Mouse (Mus musculus) kidney, adult 11 months (tissue): ENCODE data around the gene Dgki.
A peak's percentile ranks its signal among the peaks of the same experiment; 100 is the strongest.

ENCODE experiments used
- DNase-seq: peaks from one replicate; pipeline ENCODE4 v3.0.0; 2022

The Dgki gene

GRCm38 (mm10) chr6:36994329-36994728, 305.7 kb downstream of the Dgki start:
- no peak for DNase-seq

GRCm38 (mm10) chr6:36990186-36990585, 309.8 kb downstream of the Dgki start:
- no peak for DNase-seq

DNA sequence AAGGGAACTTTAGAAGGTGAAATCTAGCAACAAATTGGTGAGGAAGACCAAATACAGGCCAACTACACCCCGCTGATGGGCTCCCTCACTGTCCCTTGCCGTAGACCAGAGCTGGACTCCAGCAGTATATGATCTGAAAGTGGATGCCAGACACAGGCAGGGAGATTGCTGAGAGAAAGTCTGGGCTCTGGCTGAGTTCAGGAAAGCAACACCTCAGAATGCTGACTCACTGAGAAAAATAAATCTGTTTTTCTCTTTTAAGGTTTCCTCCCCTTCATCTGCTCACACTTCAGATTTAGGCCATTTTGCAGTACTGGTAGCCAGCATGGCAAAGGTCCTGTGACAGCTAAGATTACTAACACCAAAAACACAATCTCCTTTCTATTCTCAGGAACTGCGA, 311.2 kb downstream of the Dgki start:
- no peak for DNase-seq

DNA sequence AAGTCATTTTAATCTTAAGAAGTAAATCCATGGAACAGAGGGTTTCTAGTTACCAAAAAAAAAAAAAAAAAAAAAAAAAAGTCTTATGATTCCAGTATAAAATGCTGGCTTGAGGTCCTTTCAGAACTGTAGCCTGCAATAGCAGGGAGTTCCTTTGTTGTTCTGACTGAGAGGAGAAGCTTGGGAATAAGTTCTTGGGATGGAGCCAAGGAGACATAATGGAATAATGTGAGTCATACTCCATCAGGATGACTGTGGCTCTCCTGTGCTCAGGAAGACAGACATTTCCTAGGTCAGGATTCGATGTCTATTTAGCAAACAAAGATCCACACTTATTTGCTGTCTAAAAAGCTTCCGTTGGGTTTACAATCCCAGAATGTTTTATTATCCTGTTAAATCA, 318.3 kb downstream of the Dgki start:
- no peak for DNase-seq

DNA sequence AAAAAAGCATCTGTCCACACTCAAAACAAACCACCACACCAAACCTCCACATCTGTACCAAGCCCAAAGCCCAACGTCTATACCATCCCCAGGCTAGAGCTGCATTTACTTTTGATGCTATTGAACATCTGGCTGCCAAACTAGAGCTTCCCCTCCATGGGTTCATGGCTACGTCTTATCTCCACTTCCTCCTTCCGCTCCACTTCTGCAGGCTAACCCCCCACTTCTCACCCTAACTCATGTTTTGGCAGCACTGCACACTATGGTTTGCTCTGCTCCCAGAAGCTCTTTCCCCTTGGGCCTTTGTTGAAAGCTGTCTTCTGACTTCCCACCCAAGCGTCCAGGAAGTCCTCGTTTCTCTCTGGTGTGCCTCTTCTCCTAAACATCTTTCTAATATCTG, 319.5 kb downstream of the Dgki start:
- DNase-seq, result no peak

- no peak for DNase-seq
Measured at GRCm38 (mm10) chr6:36978176-36978575, 321.8 kb downstream of the Dgki start.

DNA sequence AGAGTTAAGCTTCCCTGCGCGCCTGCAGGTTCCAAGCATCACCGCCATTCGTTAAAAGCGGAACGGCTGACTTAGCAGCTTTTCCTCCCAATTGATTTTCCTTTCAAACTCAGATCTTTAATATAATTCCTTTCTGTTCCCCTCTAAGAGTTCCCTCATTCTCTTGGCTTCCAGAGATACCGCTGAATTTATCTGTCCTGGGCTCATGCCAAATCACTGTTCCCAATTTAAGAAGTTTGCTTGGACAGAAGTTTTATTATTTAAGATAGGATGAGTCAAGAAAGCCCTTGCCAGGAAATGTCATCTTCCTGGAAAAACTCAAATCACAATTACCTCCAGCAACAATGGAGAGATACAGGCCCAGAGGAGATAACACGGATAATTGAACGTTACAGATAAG, 326.9 kb downstream of the Dgki start:
- DNase-seq, result no peak

GRCm38 (mm10) chr6:36972494-36972893, 327.5 kb downstream of the Dgki start:
- DNase-seq, result no peak

DNA sequence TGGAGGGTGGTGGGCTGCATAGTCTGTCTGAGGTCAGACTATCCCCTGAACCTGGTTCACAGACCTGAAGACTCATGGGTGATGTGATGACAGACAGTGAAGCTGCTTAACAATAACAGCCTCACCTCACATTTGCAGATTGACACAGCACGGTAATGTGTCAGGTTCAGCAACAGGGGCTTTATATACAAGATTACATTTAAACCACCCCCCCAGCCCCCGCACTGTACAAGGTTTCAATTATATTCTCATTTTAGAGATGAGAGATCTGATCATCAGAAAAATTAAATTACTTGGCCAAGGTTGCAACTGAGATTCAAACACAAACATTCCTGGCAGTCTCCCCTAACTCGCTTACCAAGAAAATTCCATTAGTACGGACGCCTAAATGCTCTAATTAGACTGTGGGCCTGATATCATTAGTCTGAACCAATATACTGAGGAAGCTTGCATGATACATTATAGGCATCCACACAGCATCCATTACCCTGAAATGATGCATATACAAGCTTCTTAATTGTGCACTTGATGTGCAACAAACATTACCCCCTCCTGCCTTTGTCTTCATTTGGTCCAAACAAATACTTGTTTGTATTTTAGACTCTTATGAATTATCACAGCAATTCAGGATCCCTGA, 330.6 kb downstream of the Dgki start:
- DNase-seq, result no peak

- peak; percentile 29 for DNase-seq
Measured at GRCm38 (mm10) chr6:36960658-36961057, 339.3 kb downstream of the Dgki start.

DNA sequence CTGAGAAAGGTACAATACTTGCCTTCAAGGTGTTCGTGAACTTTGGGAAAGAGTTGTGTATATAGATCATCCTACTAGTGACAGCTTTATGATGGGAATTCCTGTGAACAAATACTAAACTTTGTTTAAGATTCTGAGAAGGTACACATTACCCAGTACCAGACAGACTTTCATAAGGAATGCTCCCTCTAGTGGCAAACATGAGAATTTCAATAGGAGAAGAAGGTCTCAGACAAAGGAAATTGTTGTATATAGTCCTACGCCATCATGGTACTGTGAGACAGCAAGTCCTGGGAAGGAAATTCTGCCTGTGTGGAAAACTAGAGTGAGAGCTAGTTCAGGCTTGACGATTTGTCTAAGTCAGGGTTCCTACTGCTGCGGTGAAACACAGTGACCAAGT, 344.7 kb downstream of the Dgki start:
- DNase-seq, result no peak

DNA sequence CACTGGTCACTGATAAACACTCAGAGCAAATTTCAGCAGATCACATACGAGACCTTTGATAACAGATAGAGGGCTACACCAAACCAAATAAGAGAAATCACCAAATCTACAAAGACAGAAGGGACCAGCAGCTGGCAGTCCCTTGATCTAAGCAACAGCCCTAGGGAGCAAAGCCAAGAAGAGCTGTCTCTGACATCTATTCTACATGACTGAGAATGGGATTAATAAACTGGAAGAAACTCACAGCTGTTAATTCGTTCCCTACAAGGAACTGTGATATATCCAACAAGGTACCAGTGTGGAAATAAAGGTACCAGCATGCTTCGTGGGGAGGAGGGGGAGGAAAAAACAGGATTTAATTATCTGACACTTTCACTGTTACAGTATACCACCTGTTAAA, 349.3 kb downstream of the Dgki start:
- no peak for DNase-seq

GRCm38 (mm10) chr6:36947861-36948260, 352.1 kb downstream of the Dgki start:
- no peak for DNase-seq

GRCm38 (mm10) chr6:36937527-36937926, 362.5 kb downstream of the Dgki start:
- no peak for DNase-seq

DNA sequence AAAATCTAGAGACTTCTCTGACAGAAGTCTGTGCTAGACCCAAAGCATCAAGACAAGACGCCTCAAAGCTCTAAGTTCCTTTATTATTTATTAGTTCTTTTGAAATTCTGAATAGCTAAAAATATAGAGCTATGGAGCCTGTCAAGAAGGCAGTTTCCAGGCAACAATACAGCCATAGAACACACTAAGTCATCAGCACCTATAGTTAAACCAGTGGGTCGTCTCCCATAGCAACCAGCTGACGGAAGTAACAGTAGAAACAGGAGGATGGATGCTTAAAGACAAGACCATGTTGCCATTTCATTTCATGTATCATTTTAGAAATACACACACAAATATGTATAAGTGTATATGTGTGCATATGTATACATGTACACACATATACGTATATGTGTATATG, 363.2 kb downstream of the Dgki start:
- no peak for DNase-seq

- DNase-seq, result no peak
Measured at GRCm38 (mm10) chr6:36931473-36931872, 368.5 kb downstream of the Dgki start.

DNA sequence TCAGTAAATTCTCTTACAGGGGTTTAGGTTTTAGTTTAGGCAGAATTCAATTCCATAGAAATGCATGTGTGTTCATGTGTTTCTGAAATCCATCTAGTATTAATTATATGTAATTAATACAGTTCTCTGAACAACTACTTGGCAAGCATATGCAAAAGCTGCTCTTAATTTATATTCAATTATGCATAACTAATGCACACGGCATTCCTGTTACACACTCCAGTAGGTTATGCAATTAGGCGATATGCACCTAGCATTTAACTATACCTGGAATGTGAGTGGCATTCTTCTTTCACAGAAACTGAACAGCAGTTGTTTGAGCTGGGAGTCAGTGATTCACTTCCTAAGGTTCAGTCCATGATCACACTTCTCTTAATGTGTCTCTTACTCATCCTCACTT, 370.2 kb downstream of the Dgki start:
- DNase-seq, result no peak

DNA sequence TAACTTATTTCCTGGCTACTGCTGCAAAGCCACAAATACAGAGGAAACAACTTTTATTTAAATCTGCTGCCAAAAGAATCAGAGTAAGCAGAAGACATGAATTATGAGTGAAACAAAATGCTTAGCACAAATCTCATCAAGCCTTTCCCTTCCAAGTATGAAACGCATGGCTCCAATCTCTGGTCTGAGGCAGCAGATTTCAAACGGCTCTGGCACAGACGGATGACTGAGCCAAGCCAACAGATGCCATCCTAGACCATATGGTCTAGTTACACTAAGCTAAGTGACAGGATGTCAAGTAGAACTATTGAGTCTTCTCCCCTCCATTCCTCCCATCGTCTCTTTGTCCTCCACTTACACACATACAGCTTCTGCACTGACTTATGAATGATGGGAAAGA, 373.5 kb downstream of the Dgki start:
- no peak for DNase-seq

GRCm38 (mm10) chr6:36922006-36922405, 378.0 kb downstream of the Dgki start:
- no peak for DNase-seq

DNA sequence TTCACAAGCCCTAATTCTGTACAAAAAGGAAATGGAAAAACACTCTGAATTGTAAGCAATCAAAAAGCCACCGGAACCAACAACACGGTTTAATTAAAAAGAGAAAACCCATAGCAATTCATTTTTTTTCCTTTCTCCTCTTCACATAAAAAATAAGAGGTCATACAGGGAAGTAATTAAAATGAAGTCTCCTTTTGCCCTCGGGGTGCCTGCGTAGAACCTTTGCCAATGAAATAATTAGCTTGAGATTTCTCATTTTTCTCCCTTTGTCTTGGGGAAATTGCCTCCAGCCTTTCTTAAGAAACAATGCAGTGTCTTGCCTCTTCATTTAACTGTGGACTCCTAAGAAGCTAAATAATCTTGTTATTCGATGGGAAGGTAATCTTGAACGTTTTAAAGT, 388.4 kb downstream of the Dgki start:
- no peak for DNase-seq

- DNase-seq, result no peak
Measured at GRCm38 (mm10) chr6:36907191-36907590, 392.8 kb downstream of the Dgki start.

DNA sequence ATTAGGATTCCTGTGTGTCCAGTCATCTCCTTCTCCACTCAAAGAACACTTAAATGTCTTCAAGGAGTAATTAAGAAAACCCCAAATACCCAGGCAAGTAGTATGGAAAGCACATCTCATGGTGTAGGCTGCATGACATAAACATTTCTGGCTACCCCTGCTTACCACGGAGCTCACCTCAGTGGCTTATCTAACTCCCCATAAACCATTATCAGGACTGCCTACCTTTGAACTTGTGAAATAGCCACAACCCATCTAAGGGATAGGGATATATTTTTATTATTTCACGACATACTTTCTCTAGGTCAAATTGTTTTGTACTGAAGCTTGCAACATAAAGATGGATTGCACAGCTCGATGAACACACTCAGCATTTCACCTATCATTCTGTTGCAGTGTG, 394.0 kb downstream of the Dgki start:
- DNase-seq, result no peak

GRCm38 (mm10) chr6:36904911-36905310, 395.1 kb downstream of the Dgki start:
- DNase-seq, result no peak

- no peak for DNase-seq
Measured at GRCm38 (mm10) chr6:36903821-36904220, 396.2 kb downstream of the Dgki start.

DNA sequence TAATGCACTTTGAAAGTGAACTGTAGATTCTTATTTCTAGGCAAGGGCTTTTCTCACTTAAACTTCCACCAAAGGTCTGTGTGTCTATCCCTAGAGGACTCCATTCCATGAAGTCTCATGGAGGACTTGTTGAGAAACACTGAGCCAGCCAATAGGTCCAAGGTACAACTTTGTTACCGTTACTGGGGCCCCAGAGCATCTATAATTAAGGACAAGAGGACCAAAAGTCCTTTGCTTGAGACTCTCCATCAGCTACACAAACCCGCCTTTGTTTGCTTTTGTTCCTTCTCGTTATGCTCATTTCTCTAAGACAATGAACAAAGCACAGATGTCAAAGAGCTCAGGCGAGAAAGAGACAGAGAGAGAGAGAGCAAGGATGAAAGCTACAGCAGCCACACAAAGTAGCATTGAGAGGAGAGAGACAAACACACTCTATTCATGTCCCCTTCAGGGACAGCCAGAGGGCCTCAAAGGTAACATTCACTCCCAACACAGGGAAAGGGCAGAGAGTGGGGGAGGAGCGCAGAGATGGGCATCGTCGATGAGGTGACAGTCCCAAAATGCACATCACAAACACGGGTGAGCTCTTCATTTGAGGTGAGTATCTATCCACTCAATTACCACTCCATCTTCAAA, 396.7 kb downstream of the Dgki start:
- DNase-seq, result no peak
